Mouse (Mus musculus) heart, postnatal 0 days (tissue): ENCODE results near the gene Tspan18.

Source experiments
- CTCF ChIP-seq: IDR thresholded peaks from 2 replicates; pipeline ENCODE4 v1.5.1; 2016; ENCODE audit warnings: antibody characterized with exemption, control low read depth, low read depth
- EP300 ChIP-seq: IDR thresholded peaks from 2 replicates; pipeline ENCODE4 v1.6.1; 2016; ENCODE audit warnings: antibody characterized with exemption, low read depth

DNA sequence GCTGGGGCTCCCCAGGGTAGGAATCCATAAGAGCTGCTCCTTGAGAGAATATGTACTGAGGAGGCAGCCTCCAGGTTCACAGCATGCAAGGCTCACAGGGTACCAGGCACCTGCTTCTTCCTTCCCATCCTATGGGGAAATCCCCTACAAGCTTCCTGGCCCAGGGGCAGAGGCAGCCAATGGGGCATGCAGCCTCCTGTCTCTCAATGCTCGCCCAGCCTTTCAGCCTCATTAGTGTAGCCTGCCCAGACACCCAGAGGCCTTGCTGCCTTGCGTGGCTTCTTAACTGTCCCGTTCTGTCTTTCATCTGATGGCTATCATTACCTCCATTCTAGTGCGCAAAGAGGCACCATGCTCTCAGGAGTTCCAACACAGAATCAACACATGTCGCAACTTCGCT, 85.2 kb downstream of the Tspan18 start:
- no peak for TF ChIP-seq CTCF
- no peak for TF ChIP-seq EP300
